Mouse (Mus musculus) intestine, postnatal 0 days (tissue): ENCODE results near the gene Trat1. TPM values are rescaled to one million over a fixed set of nuclear protein-coding genes. Genes with fewer than 3 reads are reported as not detected.

Source experiments
- ATAC-seq: fragments of 200-750 bp; cut with Nextera tagmentation; 2 replicates; pipeline ENCODE4 v1.8.0; 2017; ENCODE audit warnings: mild to moderate bottlenecking, moderate TSS enrichment, moderate library complexity
- H3K27ac ChIP-seq: fragments of 300-500 bp; sonication (generic); 2 replicates; pipeline ENCODE4 v1.5.1; 2014; ENCODE audit warnings: mild to moderate bottlenecking, low read depth, low read length, moderate library complexity
- H3K27me3 ChIP-seq: fragments of 300-500 bp; sonication (generic); replicated peaks from 2 replicates; pipeline ENCODE4 v1.6.1; 2014; ENCODE audit warnings: low read length, mixed read lengths; ENCODE audit not compliant: control insufficient read depth, insufficient read depth
- H3K36me3 ChIP-seq: fragments of 300-500 bp; sonication (generic); 2 replicates; pipeline ENCODE4 v1.6.1; 2014; ENCODE audit warnings: mild to moderate bottlenecking, moderate library complexity; ENCODE audit not compliant: control insufficient read depth, insufficient read depth
- H3K4me1 ChIP-seq: fragments of 300-500 bp; sonication (generic); replicated peaks from 2 replicates; pipeline ENCODE4 v1.6.1; 2014; ENCODE audit warnings: antibody characterized with exemption, low read length, mixed read lengths; ENCODE audit not compliant: control insufficient read depth, insufficient read depth
- H3K4me2 ChIP-seq: fragments of 300-500 bp; sonication (generic); replicated peaks from 2 replicates; pipeline ENCODE4 v1.6.1; 2014; ENCODE audit warnings: low read depth, mild to moderate bottlenecking, moderate library complexity
- H3K4me3 ChIP-seq: fragments of 300-500 bp; sonication (generic); 2 replicates; pipeline ENCODE4 v1.5.1; 2014; ENCODE audit warnings: low read depth, low read length
- H3K9ac ChIP-seq: fragments of 300-500 bp; sonication (generic); 2 replicates; pipeline ENCODE4 v1.6.1; 2014; ENCODE audit warnings: mild to moderate bottlenecking, low read depth, low read length
- H3K9me3 ChIP-seq: fragments of 300-500 bp; sonication (generic); 2 replicates; pipeline ENCODE4 v1.6.1; 2016; ENCODE audit warnings: mixed run types; ENCODE audit not compliant: control insufficient read depth
- CTCF ChIP-seq: sonication (generic); IDR thresholded peaks from 2 replicates; pipeline ENCODE4 v1.5.1; 2016; ENCODE audit warnings: low read depth, mild to moderate bottlenecking, control low read depth, antibody characterized with exemption, moderate library complexity
- WGBS: fragments of 180-500 bp; shearing (Covaris S2); extraction: QIAGEN DNeasy Blood & Tissue Kit; methylation state at CpG from one replicate; pipeline ENCODE4 v1.1.7; 2014; 5-methylcytosine and 5-hydroxymethylcytosine counted together
- polyA plus RNA-seq: library from polyadenylated mRNA; unstranded; fragments of >200 nt; fragmentation: Nextera tagmentation; extraction: Ambion mirVana; gene quantifications from 2 replicates; pipeline ENCODE4 v1.2.1, GENCODE M21; 2015

The Trat1 gene
- polyA plus RNA-seq, 1 experiment from 2014 or later = 0.13 TPM

GRCm38 (mm10) chr16:48760643-48761481, 11.0 kb downstream of the Trat1 start:
- H3K4me1 ChIP-seq = no peaks in the 10 kb centered on the region
- no peak for ATAC-seq
- H3K36me3 ChIP-seq = no peaks in the 10 kb centered on the region
- H3K4me2 ChIP-seq = no peak overlapping the region
- no peak overlapping the region for H3K27ac ChIP-seq
- WGBS = 78% methylated on average over 17 of the region's 17 CpGs
- TF ChIP-seq CTCF = no peak
- H3K9ac ChIP-seq = no peak overlapping the region
- H3K4me3 ChIP-seq = no peak overlapping the region
- no peaks in the 10 kb centered on the region for H3K27me3 ChIP-seq
- H3K9me3 ChIP-seq = no peaks in the 10 kb centered on the region

GRCm38 (mm10) chr16:48750145-48750827, 21.5 kb downstream of the Trat1 start:
- Histone ChIP-seq H3K27me3 (no peaks in the 10 kb centered on the region), H3K9me3 (no peaks in the 10 kb centered on the region), H3K4me2 (0 out of 2 replicates have a peak overlapping the region, but pooled peaks have one; percentile 21), H3K4me1 (no peaks in the 10 kb centered on the region), H3K36me3 (no peaks in the 10 kb centered on the region), H3K4me3 (no peak overlapping the region), H3K27ac (no peak overlapping the region), H3K9ac (no peak overlapping the region)
- ATAC-seq = no peak
- TF ChIP-seq CTCF = no peak
- WGBS = 20% methylated on average over 26 of the region's 26 CpGs

DNA sequence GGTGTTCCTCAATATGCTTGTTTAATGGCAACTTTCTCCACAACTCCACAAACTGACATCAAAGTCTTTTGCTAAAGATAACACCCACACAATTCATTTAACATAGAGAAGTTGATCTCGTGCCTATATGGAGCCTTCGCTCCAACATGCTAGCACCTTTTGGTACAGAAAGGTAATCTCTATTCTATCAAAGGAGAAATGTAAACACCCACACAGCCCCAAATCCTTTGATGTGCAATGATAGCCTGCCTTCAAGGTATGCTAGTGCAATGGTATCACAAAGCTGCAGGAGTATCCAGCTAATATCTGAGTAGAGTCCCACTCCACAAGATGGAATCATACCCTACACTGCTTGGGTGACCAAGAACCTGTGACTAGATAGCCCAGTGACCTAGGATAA, 26.4 kb downstream of the Trat1 start:
- no peak overlapping the region for H3K4me2 ChIP-seq
- no peak for ATAC-seq
- H3K4me3 ChIP-seq = no peak overlapping the region
- H3K27ac ChIP-seq = no peak overlapping the region
- no peak for TF ChIP-seq CTCF
- H3K9me3 ChIP-seq = no peaks in the 10 kb centered on the region
- 68% methylated on average over 2 of the region's 2 CpGs for WGBS
- H3K27me3 ChIP-seq = no peaks in the 10 kb centered on the region
- no peaks in the 10 kb centered on the region for H3K36me3 ChIP-seq
- no peak overlapping the region for H3K9ac ChIP-seq
- no peaks in the 10 kb centered on the region for H3K4me1 ChIP-seq

DNA sequence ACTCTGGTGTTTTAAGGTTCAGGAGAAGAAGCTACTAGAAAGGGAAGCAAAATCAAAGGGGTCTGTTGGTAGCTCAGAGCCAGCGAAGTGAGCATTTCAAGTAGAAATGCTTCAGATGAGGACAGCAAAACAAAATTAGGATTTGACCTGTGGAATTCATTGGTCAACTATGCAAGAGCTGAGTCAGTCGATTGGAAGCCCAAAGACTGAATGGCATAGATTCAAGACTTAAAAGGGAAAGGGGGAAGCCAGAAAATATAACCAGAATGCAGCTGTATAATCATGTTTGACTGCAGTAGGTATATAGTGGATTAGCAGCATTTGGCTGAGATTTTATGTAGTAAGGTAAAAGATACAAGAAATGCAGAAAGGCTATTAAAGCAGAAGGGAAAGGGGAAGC, 26.8 kb downstream of the Trat1 start:
- ATAC-seq = no peak
- H3K9ac ChIP-seq = no peak overlapping the region
- no peaks in the 10 kb centered on the region for H3K36me3 ChIP-seq
- no peak overlapping the region for H3K27ac ChIP-seq
- WGBS = 78% methylated on average over 2 of the region's 2 CpGs
- H3K4me3 ChIP-seq = no peak overlapping the region
- no peaks in the 10 kb centered on the region for H3K27me3 ChIP-seq
- H3K9me3 ChIP-seq = no peaks in the 10 kb centered on the region
- no peak for TF ChIP-seq CTCF
- H3K4me2 ChIP-seq = no peak overlapping the region
- no peaks in the 10 kb centered on the region for H3K4me1 ChIP-seq

DNA sequence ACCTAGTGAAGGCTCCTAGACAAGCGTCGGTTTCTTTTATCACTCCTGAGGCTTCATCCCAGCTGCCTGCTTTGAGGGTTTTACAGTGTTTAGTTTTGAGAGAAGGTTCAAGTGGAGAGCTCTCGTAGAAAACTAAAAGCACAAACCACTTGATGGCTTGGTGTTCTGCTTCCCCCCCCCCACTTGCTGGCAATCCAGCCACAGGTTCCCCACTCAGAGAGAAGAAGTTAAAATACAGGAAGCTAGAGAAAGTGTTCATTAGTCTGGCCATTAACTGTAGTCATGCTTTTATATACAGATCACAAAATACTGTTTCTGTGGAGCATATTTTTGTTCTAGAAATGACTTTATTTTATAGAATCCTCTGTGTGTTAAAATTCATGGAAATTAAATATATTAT, 30.3 kb downstream of the Trat1 start:
- no peaks in the 10 kb centered on the region for H3K27me3 ChIP-seq
- WGBS = 48% methylated on average over 3 of the region's 3 CpGs
- ATAC-seq = no peak
- no peaks in the 10 kb centered on the region for H3K36me3 ChIP-seq
- TF ChIP-seq CTCF = no peak
- H3K4me2 ChIP-seq = no peak overlapping the region
- no peak overlapping the region for H3K4me3 ChIP-seq
- H3K27ac ChIP-seq = no peak overlapping the region
- no peak overlapping the region for H3K9ac ChIP-seq
- no peaks in the 10 kb centered on the region for H3K4me1 ChIP-seq
- no peaks in the 10 kb centered on the region for H3K9me3 ChIP-seq

DNA sequence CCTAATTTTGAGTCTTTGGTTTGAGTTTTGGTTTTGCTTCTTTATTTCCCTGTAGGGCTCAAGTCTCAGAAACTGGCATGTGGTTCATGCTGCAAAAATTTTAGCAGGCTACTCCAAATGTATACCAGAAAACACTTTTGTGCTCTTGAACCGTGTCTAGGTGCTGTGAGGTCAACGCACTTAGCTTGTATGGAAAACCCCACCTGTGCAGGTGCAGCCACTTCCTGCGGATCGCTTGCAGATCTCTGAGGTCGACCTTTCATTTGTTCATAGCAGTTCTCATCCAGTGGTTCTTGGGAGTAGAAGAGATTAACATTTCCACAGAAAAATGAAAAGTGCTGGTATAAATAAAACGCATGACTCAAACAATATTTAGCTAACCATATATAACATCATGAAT, 31.8 kb downstream of the Trat1 start:
- ATAC-seq = no peak
- Histone ChIP-seq H3K4me1 (no peaks in the 10 kb centered on the region), H3K4me2 (no peak overlapping the region), H3K27ac (no peak overlapping the region), H3K9me3 (no peaks in the 10 kb centered on the region), H3K36me3 (no peaks in the 10 kb centered on the region), H3K9ac (no peak overlapping the region), H3K27me3 (no peaks in the 10 kb centered on the region), H3K4me3 (no peak overlapping the region)
- WGBS = 80% methylated on average over 6 of the region's 6 CpGs
- no peak for TF ChIP-seq CTCF
